In genomic region chr5:145301796-145302195, GRCm38 (mm10) we compare ENCODE assay signal across 32 mouse cellular contexts. TPM values are rescaled to one million over a fixed set of nuclear protein-coding genes. Genes with fewer than 3 reads are reported as not detected.
"Had no signal": no experiment of that assay in that cellular context is flagged by ENCODE, and none has a peak within 500 bp of the region (broad histone marks: within the 10 kb centered on the region; RNA-seq: fewer than 3 reads in every experiment).

No protein-coding gene starts in this region.

RNA-seq across cellular contexts. Expression of gene Cyp3a57, which starts 43.3 kb away (rescaled TPM):
- total RNA-seq: common myeloid progenitor, adult 5-6 weeks; forebrain, postnatal 0 days; gastrocnemius, adult 18-20 months; gastrocnemius, adult 2 months; gastrocnemius, adult 8-10 months; gastrocnemius, postnatal 10 days; gastrocnemius, postnatal 14 days; gastrocnemius, postnatal 25 days; gastrocnemius, postnatal 36 days; gastrocnemius, postnatal 4 days; granulocyte monocyte progenitor cell, adult 5-6 weeks; heart, adult 18-20 months; heart, adult 2 months; heart, adult 8-10 months had no signal
- polyA plus RNA-seq: embryonic facial prominence, embryonic 10.5 days; embryonic facial prominence, embryonic 11.5 days; embryonic facial prominence, embryonic 12.5 days; embryonic facial prominence, embryonic 13.5 days; embryonic facial prominence, embryonic 14.5 days; embryonic facial prominence, embryonic 15.5 days; erythroblast, embryonic 14.5 days; forebrain, embryonic 10.5 days; forebrain, embryonic 11.5 days; forebrain, embryonic 12.5 days; forebrain, embryonic 13.5 days; forebrain, embryonic 14.5 days; forebrain, embryonic 15.5 days; forebrain, embryonic 16.5 days; forebrain, postnatal 0 days; frontal cortex, adult 2 months; gonadal fat pad, adult 2 months; heart, adult 2 months; heart, embryonic 10.5 days; heart, embryonic 11.5 days had no signal
